Mouse (Mus musculus): ENCODE data around the gene Slc31a2. TPM values are rescaled to one million over a fixed set of nuclear protein-coding genes. Genes with fewer than 3 reads are reported as not detected.

Slc31a2 gene
- polyA plus RNA-seq, 2 experiments = 2.9 to 4.1 TPM

DNA sequence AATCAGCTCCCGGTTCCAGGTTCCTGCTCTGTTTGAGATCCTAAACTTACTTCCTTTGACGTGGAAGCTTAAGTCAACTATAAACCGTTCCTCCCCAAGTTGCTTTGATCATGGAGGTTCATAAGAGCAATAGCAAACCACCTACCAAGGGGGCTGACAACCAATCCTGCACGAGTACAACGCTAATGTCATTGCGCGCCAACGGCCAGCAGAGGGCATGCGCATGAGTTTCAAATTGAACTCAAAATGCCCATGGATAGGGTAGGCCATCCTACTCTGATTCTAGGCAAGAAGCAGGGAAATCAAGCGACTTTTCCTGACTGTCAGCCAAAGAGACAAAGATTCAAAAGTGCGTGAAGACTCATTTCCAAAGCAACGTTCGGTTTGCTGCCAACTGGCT, 31.6 kb upstream of the Slc31a2 start, which contains the start of gene Zfp37:
TSS of gene Zfp37 (minus strand) at position 279 of the 400 bp plus-strand sequence.
- Histone ChIP-seq H3K36me3 (replicated peaks; ENCODE audit: control insufficient read depth, insufficient read depth, low read depth) (no peaks in the 10 kb centered on the region), H3K4me2 (ENCODE audit: low read depth) (no peak within 1 kb of the TSS), H3K27me3 (ENCODE audit: control insufficient read depth, insufficient read depth, low read length) (no peaks in the 10 kb centered on the region), H3K4me3 (ENCODE audit: insufficient read depth in 1 of 2, low read depth in 2 of 2, low read length in 2 of 2) (no peak within 1 kb of the TSS), H3K4me1 (replicated peaks; ENCODE audit: control insufficient read depth in 2 of 2, insufficient read depth in 2 of 2, low read length in 1 of 2) (no peaks in the 10 kb centered on the region), H3K9ac (replicated peaks) (no peak within 1 kb of the TSS), H3K9me3 (ENCODE audit: control insufficient read depth, low read length) (no peaks in the 10 kb centered on the region), H3K27ac (no peak within 1 kb of the TSS)
- 53% methylated on average over 13 of the region's 13 CpGs for WGBS (ENCODE audit: insufficient replicate concordance)
- DNase-seq (ENCODE audit: low read depth in 3 of 3, low spot score in 3 of 3) (no peak), ATAC-seq (ENCODE audit: insufficient read depth) (no peak)
- peak; percentile 48 for TF ChIP-seq CTCF (IDR thresholded peaks at IDR 0.05; ENCODE audit: low read depth)
- TF ChIP-seq EP300 (IDR thresholded peaks at IDR 0.05; ENCODE audit: low read depth) = no peak

DNA sequence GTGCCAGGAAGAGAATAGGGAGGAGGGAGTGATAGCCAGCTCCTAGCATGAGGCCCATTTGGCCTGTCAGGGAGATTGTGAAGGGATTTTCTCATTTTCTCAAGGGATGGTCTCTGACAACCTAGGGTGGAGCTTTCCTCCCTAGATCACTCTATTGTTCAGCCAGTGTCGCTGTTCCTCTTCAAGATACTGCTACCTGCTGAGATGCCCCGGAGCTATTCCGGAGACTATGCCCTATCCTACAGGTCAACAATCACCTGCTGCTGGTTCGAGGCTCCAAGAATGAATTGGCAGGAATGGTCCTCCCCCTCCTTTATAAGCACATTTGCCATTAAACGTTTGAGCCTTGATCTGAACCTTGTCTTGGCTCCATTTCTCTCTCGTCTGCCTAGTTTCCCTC, 21.8 kb upstream of the Slc31a2 start:
- TF ChIP-seq CTCF (IDR thresholded peaks at IDR 0.05; ENCODE audit: low read depth) (no peak), EP300 (IDR thresholded peaks at IDR 0.05; ENCODE audit: low read depth) (no peak)
- 52% methylated on average over 6 of the region's 6 CpGs for WGBS (ENCODE audit: insufficient replicate concordance)
- Histone ChIP-seq H3K4me1 (replicated peaks; ENCODE audit: control insufficient read depth in 2 of 2, insufficient read depth in 2 of 2, low read length in 1 of 2) (no peaks in the 10 kb centered on the region), H3K36me3 (replicated peaks; ENCODE audit: control insufficient read depth, insufficient read depth, low read depth) (no peaks in the 10 kb centered on the region), H3K9me3 (ENCODE audit: control insufficient read depth, low read length) (no peaks in the 10 kb centered on the region), H3K4me3 (ENCODE audit: insufficient read depth in 1 of 2, low read depth in 2 of 2, low read length in 2 of 2) (no peak overlapping the region), H3K27me3 (ENCODE audit: control insufficient read depth, insufficient read depth, low read length) (no peaks in the 10 kb centered on the region), H3K4me2 (ENCODE audit: low read depth) (no peak overlapping the region), H3K9ac (replicated peaks) (no peak overlapping the region), H3K27ac (no peak overlapping the region)
- DNase-seq (ENCODE audit: low read depth in 3 of 3, low spot score in 3 of 3) = no peak
- ATAC-seq (ENCODE audit: insufficient read depth) = no peak

DNA sequence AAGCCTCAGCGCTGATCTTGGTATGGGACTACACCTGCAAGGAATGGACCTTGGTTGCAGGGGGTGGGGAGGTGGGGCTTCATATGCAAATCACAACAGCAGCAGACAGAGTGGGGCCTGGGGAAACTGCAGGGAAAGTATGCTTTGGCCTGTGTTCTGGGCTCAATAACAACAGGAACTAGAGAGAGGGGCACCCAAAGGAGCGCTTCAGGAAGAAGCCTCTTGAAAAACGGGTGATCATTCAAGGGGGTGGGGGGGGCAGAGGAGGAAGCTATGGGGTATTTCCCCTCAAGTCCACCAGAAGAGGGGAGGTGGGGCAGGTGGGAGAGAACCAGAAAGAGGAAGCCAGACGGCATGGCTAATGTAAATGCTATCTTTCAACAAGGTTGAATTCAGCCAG, 14.0 kb upstream of the Slc31a2 start:
- H3K27me3 ChIP-seq (ENCODE audit: control insufficient read depth, insufficient read depth, low read length) = no peaks in the 10 kb centered on the region
- H3K36me3 ChIP-seq (replicated peaks; ENCODE audit: control insufficient read depth, insufficient read depth, low read depth) = no peaks in the 10 kb centered on the region
- no peak overlapping the region for H3K4me3 ChIP-seq (ENCODE audit: insufficient read depth in 1 of 2, low read depth in 2 of 2, low read length in 2 of 2)
- DNase-seq (ENCODE audit: low read depth in 3 of 3, low spot score in 3 of 3) = no peak
- no peak overlapping the region for H3K9ac ChIP-seq (replicated peaks)
- no peak overlapping the region for H3K4me2 ChIP-seq (ENCODE audit: low read depth)
- no peak for TF ChIP-seq EP300 (IDR thresholded peaks at IDR 0.05; ENCODE audit: low read depth)
- no peak for TF ChIP-seq CTCF (IDR thresholded peaks at IDR 0.05; ENCODE audit: low read depth)
- 10% methylated on average over 4 of the region's 4 CpGs for WGBS (ENCODE audit: insufficient replicate concordance)
- no peaks in the 10 kb centered on the region for H3K9me3 ChIP-seq (ENCODE audit: control insufficient read depth, low read length)
- no peak for ATAC-seq (ENCODE audit: insufficient read depth)
- no peaks in the 10 kb centered on the region for H3K4me1 ChIP-seq (replicated peaks; ENCODE audit: control insufficient read depth in 2 of 2, insufficient read depth in 2 of 2, low read length in 1 of 2)
- H3K27ac ChIP-seq = no peak overlapping the region

DNA sequence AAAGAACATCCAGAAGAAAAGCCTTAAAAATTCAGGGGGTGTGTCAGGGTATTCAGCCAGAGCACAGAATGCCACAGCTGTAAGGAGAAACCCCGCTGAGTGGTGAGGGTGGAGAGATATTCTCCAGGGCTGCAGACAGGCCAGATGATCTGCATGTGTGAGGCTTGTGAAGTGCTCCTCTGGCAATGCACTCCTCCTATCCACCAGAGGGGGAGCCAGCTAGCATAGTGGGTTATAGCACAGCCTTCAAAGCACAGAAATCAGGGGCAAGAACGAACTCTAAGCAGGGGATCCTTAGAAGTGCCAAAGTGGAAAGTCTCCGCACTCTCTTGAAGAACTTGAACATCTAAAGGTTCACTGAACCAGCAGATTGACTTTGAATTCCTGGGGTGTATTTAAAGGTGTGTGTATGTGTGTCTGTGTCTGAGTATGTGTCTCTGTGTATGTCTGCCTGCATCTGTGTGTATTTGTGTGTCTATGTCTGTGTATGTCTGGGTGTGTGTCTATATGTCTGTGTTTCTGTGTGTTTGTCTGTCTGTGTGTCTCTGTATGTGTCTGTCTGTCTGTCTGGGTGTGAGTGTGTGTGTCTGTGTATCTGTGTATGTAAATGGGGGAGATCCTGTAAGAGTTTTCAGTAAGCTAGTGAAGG, 11.3 kb upstream of the Slc31a2 start:
- H3K4me3 ChIP-seq (ENCODE audit: insufficient read depth in 1 of 2, low read depth in 2 of 2, low read length in 2 of 2) = no peak overlapping the region
- H3K4me1 ChIP-seq (replicated peaks; ENCODE audit: control insufficient read depth in 2 of 2, insufficient read depth in 2 of 2, low read length in 1 of 2) = no peaks in the 10 kb centered on the region
- WGBS (ENCODE audit: insufficient replicate concordance) = 43% methylated on average over 3 of the region's 3 CpGs
- no peak overlapping the region for H3K9ac ChIP-seq (replicated peaks)
- H3K27ac ChIP-seq = no peak overlapping the region
- H3K36me3 ChIP-seq (replicated peaks; ENCODE audit: control insufficient read depth, insufficient read depth, low read depth) = no peaks in the 10 kb centered on the region
- H3K4me2 ChIP-seq (ENCODE audit: low read depth) = no peak overlapping the region
- ATAC-seq (ENCODE audit: insufficient read depth) (no peak), DNase-seq (ENCODE audit: low read depth in 3 of 3, low spot score in 3 of 3) (no peak)
- H3K9me3 ChIP-seq (ENCODE audit: control insufficient read depth, low read length) = no peaks in the 10 kb centered on the region
- no peaks in the 10 kb centered on the region for H3K27me3 ChIP-seq (ENCODE audit: control insufficient read depth, insufficient read depth, low read length)
- TF ChIP-seq EP300 (IDR thresholded peaks at IDR 0.05; ENCODE audit: low read depth) = no peak
- peak; percentile 47 for TF ChIP-seq CTCF (IDR thresholded peaks at IDR 0.05; ENCODE audit: low read depth)

DNA sequence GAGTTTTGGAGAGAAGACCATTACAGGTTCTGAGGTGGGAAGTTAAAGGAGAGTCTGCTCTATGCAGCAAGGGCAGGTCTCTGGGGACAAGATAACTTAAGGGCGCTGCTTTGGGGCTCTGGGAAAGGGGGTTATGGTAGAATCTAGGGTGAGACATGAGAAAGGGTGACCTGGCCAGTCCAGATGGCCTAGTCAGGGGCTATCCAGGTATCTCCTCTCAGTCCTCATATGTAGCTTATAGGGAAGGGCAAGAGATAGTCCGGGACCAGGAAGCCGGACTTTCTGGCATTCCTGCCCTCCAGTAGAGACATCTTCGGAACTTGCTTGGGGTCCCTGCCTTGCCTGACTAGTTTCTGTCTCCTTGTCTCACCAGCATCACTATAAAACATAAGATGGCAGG, 10.6 kb upstream of the Slc31a2 start:
- no peak for TF ChIP-seq EP300 (IDR thresholded peaks at IDR 0.05; ENCODE audit: low read depth)
- no peak for TF ChIP-seq CTCF (IDR thresholded peaks at IDR 0.05; ENCODE audit: low read depth)
- Histone ChIP-seq H3K27ac (no peak overlapping the region), H3K4me1 (replicated peaks; ENCODE audit: control insufficient read depth in 2 of 2, insufficient read depth in 2 of 2, low read length in 1 of 2) (no peaks in the 10 kb centered on the region), H3K4me3 (ENCODE audit: insufficient read depth in 1 of 2, low read depth in 2 of 2, low read length in 2 of 2) (no peak overlapping the region), H3K9ac (replicated peaks) (no peak overlapping the region), H3K27me3 (ENCODE audit: control insufficient read depth, insufficient read depth, low read length) (no peaks in the 10 kb centered on the region), H3K9me3 (ENCODE audit: control insufficient read depth, low read length) (no peaks in the 10 kb centered on the region), H3K36me3 (replicated peaks; ENCODE audit: control insufficient read depth, insufficient read depth, low read depth) (no peaks in the 10 kb centered on the region), H3K4me2 (ENCODE audit: low read depth) (no peak overlapping the region)
- WGBS (ENCODE audit: insufficient replicate concordance) = 75% methylated on average over 4 of the region's 4 CpGs
- ATAC-seq (ENCODE audit: insufficient read depth) (no peak), DNase-seq (ENCODE audit: low read depth in 3 of 3, low spot score in 3 of 3) (no peak)
